Mouse (Mus musculus) left cerebral cortex, adult 9 months (tissue): ENCODE data around the gene Gm10718.
"Not testable (repeated sequence)": the region's sequence is repeated elsewhere in the genome, so short reads cannot be mapped to it uniquely, and the experiment has no call there.

Experiments used
- DNase-seq, 2 experiments: peaks; one replicate each; pipeline ENCODE4 v3.0.0; 2022; ENCODE audit warnings: low spot score in 2 of 2

The Gm10718 gene

GRCm38 (mm10) chr9:3025653-3026052 is 2.3 kb downstream of the Gm10718 start:
- DNase-seq: peak; percentile 27 to 72

DNA sequence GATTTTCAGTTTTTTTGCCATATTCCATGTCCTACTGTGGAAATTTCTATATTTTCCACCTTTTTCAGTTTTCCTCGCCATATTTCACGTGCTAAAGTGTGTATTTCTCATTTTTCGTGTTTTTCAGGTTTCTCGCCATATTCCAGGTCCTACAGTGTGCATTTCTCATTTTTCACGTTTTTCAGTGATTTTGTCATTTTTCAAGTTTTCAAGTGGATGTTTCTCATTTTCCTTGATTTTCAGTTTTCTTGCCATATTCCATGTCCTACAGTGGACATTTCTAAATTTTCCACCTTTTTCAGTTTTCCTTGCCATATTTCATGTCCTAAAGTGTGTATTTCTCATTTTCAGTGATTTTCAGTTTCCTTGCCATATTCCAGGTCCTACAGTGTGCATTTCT is 2.8 kb downstream of the Gm10718 start:
- DNase-seq: not testable (repeated sequence)

DNA sequence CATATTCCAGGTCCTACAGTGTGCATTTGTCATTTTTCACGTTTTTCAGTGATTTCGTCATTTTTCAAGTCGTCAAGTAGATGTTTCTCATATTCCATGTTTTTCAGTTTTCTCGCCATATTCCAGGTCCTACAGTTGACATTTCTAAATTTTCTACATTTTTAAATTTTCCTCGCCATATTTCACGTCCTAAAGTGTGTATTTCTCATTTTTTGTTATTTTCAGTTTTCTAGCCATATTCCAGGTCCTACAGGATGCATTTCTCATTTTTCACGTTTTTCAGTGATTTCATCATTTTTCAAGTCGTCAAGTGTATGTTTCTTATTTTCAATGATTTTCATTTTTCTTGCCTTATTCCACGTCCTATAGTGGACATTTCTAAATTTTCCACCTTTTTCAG is 3.4 kb downstream of the Gm10718 start:
- DNase-seq: not testable (repeated sequence)

- not testable (repeated sequence) for DNase-seq
Measured at GRCm38 (mm10) chr9:3027200-3027599, 3.9 kb downstream of the Gm10718 start.

DNA sequence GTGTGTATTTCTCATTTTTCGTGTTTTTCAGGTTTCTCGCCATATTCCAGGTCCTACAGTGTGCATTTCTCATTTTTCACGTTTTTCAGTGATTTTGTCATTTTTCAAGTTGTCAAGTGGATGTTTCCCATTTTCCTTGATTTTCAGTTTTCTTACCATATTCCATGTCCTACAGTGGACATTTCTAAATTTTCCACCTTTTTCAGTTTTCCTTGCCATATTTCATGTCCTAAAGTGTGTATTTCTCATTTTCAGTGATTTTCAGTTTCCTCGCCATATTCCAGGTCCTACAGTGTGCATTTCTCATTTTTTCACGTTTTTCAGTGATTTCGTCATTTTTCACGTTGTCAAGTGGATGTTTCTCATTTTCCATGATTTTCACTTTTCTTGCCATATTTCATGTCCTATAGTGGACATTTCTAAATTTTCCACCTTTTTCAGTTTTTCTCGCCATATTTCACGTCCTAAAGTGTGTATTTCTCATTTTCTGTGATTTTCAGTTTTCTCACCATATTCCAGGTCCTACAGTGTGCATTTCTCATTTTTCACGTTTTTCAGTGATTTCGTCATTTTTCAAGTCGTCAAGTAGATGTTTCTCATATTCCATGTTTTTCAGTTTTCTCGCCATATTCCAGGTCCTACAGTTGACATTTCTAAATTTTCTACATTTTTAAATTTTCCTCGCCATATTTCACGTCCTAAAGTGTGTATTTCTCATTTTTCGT is 6.1 kb downstream of the Gm10718 start:
- DNase-seq: peak; percentile 13 to 48

DNA sequence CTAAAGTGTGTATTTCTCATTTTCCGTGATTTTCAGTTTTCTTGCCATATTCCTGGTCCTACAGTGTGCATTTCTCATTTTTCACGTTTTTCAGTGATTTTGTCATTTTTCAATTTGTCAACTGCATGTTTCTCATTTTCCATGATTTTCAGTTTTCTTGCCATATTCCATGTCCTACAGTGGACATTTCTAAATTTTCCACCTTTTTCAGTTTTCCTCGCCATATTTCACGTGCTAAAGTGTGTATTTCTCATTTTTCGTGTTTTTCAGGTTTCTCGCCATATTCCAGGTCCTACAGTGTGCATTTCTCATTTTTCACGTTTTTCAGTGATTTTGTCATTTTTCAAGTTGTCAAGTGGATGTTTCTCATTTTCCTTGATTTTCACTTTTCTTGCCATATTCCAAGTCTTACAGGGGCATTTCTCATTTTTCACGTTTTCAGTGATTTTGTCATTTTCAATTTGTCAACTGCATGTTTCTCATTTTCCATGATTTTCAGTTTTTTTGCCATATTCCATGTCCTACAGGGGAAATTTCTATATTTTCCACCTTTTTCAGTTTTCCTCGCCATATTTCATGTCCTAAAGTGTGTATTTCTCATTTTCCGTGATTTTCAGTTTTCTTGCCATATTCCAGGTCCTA is 7.5 kb downstream of the Gm10718 start:
- DNase-seq: not testable (repeated sequence)

- not testable (repeated sequence) for DNase-seq
Measured at GRCm38 (mm10) chr9:3034299-3034698, 11.0 kb downstream of the Gm10718 start, which contains the start of gene Gm17535. TSS of gene Gm17535 (plus strand) at chr9:3034599.

- DNase-seq: not testable (repeated sequence)
Measured at GRCm38 (mm10) chr9:3036577-3036976, 13.2 kb downstream of the Gm10718 start, which contains the start of gene Gm10715. TSS of gene Gm10715 (plus strand) at chr9:3036877.

- DNase-seq: not testable (repeated sequence)
Measured at GRCm38 (mm10) chr9:3038161-3038560, 14.8 kb downstream of the Gm10718 start.
